Mouse (Mus musculus): ENCODE measurements around the gene Opn5. TPM values are rescaled to one million over a fixed set of nuclear protein-coding genes. Genes with fewer than 3 reads are reported as not detected.

Gene Opn5
- total RNA-seq, 2 experiments from 2014 or later: not detected

Other genes starting within 250 kb of the Opn5 start
- not detected in 2 replicates for gene Adgrf4, start 80.9 kb upstream of the Opn5 start, total RNA-seq (2015; ENCODE audit: low replicate concordance)
- not detected in 2 replicates for gene Adgrf4, start 80.9 kb upstream of the Opn5 start, total RNA-seq (2017; ENCODE audit: low replicate concordance)
- gene Adgrf2, start 130.8 kb upstream of the Opn5 start, total RNA-seq (2015; ENCODE audit: low replicate concordance): not detected in 2 replicates
- not detected in 2 replicates for gene Adgrf2, start 130.8 kb upstream of the Opn5 start, total RNA-seq (2017; ENCODE audit: low replicate concordance)